Mouse (Mus musculus) cortical plate, adult 2 months (tissue): ENCODE results near the gene Spns2.
"Not testable (repeated sequence)": the region's sequence is repeated elsewhere in the genome, so short reads cannot be mapped to it uniquely, and the experiment has no call there.

Source experiments
- CTCF ChIP-seq: fragments of 200-500 bp; IDR thresholded peaks from 2 replicates; pipeline ENCODE4 v1.5.1; 2011; ENCODE audit warnings: mild to moderate bottlenecking, control low read depth, low read length; ENCODE audit not compliant: insufficient read depth; ENCODE audit errors: extremely low read depth
- POLR2A ChIP-seq: fragments of 200-500 bp; IDR thresholded peaks from 2 replicates; pipeline ENCODE4 v1.6.1; 2011; ENCODE audit warnings: mild to moderate bottlenecking, low read length, control low read depth; ENCODE audit not compliant: insufficient read depth; ENCODE audit errors: extremely low read depth

DNA sequence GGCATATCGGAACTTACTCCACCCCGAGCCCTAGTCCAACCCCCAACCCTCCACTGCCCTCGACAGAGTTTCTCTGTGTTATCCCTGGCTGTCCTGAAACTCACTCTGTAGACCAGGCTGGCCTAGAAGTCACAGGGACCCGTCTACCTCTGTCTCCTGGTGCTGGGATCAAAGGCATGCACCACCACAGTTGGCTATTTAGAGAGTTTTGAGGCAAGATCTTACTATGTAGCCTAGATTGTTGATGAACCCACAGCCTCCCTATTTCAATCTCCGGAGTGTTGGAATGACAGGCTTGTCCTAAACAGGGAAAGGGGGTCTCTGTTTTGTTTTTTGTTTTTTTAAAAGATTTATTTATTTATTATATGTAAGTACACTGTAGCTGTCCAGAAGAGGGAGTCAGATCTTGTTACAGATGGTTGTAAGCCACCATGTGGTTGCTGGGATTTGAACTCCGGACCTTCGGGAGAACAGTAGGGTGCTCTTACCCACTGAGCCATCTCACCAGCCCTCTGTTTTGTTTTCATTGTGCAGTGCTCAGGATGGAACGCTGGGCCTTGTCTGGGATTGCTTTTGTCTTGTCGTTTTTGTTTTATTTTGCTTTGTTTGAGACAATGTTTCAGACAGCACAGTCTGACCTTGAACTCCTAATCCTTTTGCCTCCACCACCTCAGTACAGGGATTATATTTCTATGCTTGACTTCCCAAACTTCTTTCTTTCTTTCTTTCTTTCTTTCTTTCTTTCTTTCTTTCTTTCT lies 59.2 kb downstream of the Spns2 start:
- TF ChIP-seq POLR2A, CTCF: not testable (repeated sequence)
